Mouse (Mus musculus): ENCODE measurements around the gene Fam110a. TPM values are rescaled to one million over a fixed set of nuclear protein-coding genes. Genes with fewer than 3 reads are reported as not detected.

The Fam110a gene
- polyA plus RNA-seq, 1 experiment: 24.3 TPM

GRCm38 (mm10) chr2:151921596-151921995 lies 58.4 kb downstream of the Fam110a start:
- H3K4me3 ChIP-seq (ENCODE audit: insufficient read depth, poor library complexity, severe bottlenecking): no peak overlapping the region
- no peak for TF ChIP-seq MYOD1 (IDR thresholded peaks at IDR 0.05; ENCODE audit: control insufficient read depth, insufficient read length, low read depth)
- TF ChIP-seq FOSL1 (IDR thresholded peaks at IDR 0.05; ENCODE audit: insufficient read depth, low read length, poor library complexity, severe bottlenecking): no peak
- no peak for TF ChIP-seq USF1 (IDR thresholded peaks at IDR 0.05; ENCODE audit: low read depth)
- TF ChIP-seq CTCF (IDR thresholded peaks at IDR 0.05; ENCODE audit: control insufficient read depth, insufficient read depth, insufficient read length): no peak
- no peak for TF ChIP-seq MAX (IDR thresholded peaks at IDR 0.05)
- TF ChIP-seq CEBPB (IDR thresholded peaks at IDR 0.05; ENCODE audit: low read depth): no peak
- TF ChIP-seq MYOG (IDR thresholded peaks at IDR 0.05; ENCODE audit: control insufficient read depth, extremely low read depth, insufficient read length): no peak

GRCm38 (mm10) chr2:151921068-151921467 lies 59.0 kb downstream of the Fam110a start:
- Histone ChIP-seq H3K36me3 (ENCODE audit: control insufficient read depth, insufficient read depth) (no peaks in the 10 kb centered on the region), H3K79me2 (ENCODE audit: control insufficient read depth, insufficient read depth) (no peaks in the 10 kb centered on the region), H3K27me3 (ENCODE audit: control insufficient read depth, insufficient read depth, insufficient read length) (peaks cover 4% of the 10 kb centered on the region), H3ac (ENCODE audit: control insufficient read depth, insufficient read length, low read depth) (no peak overlapping the region), H3K4me3 (ENCODE audit: insufficient read depth, poor library complexity, severe bottlenecking) (no peak overlapping the region), H3K79me3 (ENCODE audit: low read depth) (no peaks in the 10 kb centered on the region)
- no peak for TF ChIP-seq CEBPB (IDR thresholded peaks at IDR 0.05; ENCODE audit: low read depth)
- TF ChIP-seq MYOG (IDR thresholded peaks at IDR 0.05; ENCODE audit: control insufficient read depth, extremely low read depth, insufficient read length): no peak
- no peak for TF ChIP-seq FOSL1 (IDR thresholded peaks at IDR 0.05; ENCODE audit: insufficient read depth, low read length, poor library complexity, severe bottlenecking)
- no peak for TF ChIP-seq MYOD1 (IDR thresholded peaks at IDR 0.05; ENCODE audit: control insufficient read depth, insufficient read length, low read depth)
- no peak for TF ChIP-seq MAX (IDR thresholded peaks at IDR 0.05)
- no peak for TF ChIP-seq USF1 (IDR thresholded peaks at IDR 0.05; ENCODE audit: low read depth)
- no peak for TF ChIP-seq CTCF (IDR thresholded peaks at IDR 0.05; ENCODE audit: control insufficient read depth, insufficient read depth, insufficient read length)

More at GRCm38 (mm10) chr2:151921596-151921995, 58.4 kb downstream of the Fam110a start:
- H3K79me3 ChIP-seq (ENCODE audit: low read depth): no peaks in the 10 kb centered on the region
- no peaks in the 10 kb centered on the region for H3K36me3 ChIP-seq (ENCODE audit: control insufficient read depth, insufficient read depth)
- H3K79me2 ChIP-seq (ENCODE audit: control insufficient read depth, insufficient read depth): no peaks in the 10 kb centered on the region
- no peak overlapping the region for H3ac ChIP-seq (ENCODE audit: control insufficient read depth, insufficient read length, low read depth)
- H3K27me3 ChIP-seq (ENCODE audit: control insufficient read depth, insufficient read depth, insufficient read length): peaks cover 4% of the 10 kb centered on the region

Small RNA genes lying within 50 kb of the gene (microRNA-seq; reads per million reads assigned to microRNA genes)
- 5.9 reads per million, percentile 54 among the genes with 10 or more reads in this experiment for gene Mir1953 (ENCODE audit: borderline microRNAs expressed)

Other genes with a start within 250 kb of the Fam110a start
- 27.9 TPM for gene Psmf1, start 236.0 kb downstream of the Fam110a start, polyA plus RNA-seq (2012; fragmentation: generic; extraction: Trizol)
- not detected for gene Rspo4, start 137.3 kb downstream of the Fam110a start, polyA plus RNA-seq (2012; fragmentation: generic; extraction: Trizol)
- gene Angpt4, start 69.0 kb downstream of the Fam110a start, polyA plus RNA-seq (2012; fragmentation: generic; extraction: Trizol): 0.06 TPM
- gene Slc52a3, start 16.3 kb upstream of the Fam110a start, polyA plus RNA-seq (2012; fragmentation: generic; extraction: Trizol): 0.08 TPM
- not detected for gene Scrt2, start 101.3 kb upstream of the Fam110a start, polyA plus RNA-seq (2012; fragmentation: generic; extraction: Trizol)
- gene Srxn1, start 125.3 kb upstream of the Fam110a start, polyA plus RNA-seq (2012; fragmentation: generic; extraction: Trizol): 60.3 TPM
- gene Tcf15, start 163.3 kb upstream of the Fam110a start, polyA plus RNA-seq (2012; fragmentation: generic; extraction: Trizol): not detected
- 37.7 TPM for gene Csnk2a1, start 246.6 kb upstream of the Fam110a start, polyA plus RNA-seq (2012; fragmentation: generic; extraction: Trizol)

Data from C2C12 (cell line).